Mouse (Mus musculus) thymus, adult 2 months (tissue): ENCODE data around the gene 5330417H12Rik. TPM values are rescaled to one million over a fixed set of nuclear protein-coding genes. Genes with fewer than 3 reads are reported as not detected.

Source experiments
- DNase-seq: peaks from one replicate; pipeline ENCODE4 v3.0.0; 2021
- H3K27ac ChIP-seq: fragments of 200-500 bp; 2 replicates; pipeline ENCODE4 v1.5.1; 2012; ENCODE audit warnings: low read length, control low read depth; ENCODE audit not compliant: control insufficient read depth, insufficient read depth
- H3K27me3 ChIP-seq: fragments of 200-500 bp; 2 replicates; pipeline ENCODE4 v1.6.1; 2012; ENCODE audit warnings: mild to moderate bottlenecking, low read length, moderate library complexity, mixed read lengths; ENCODE audit not compliant: control insufficient read depth, insufficient read depth
- H3K36me3 ChIP-seq: fragments of 200-500 bp; 2 replicates; pipeline ENCODE4 v1.6.1; 2012; ENCODE audit warnings: mild to moderate bottlenecking, low read length, moderate library complexity; ENCODE audit not compliant: control insufficient read depth, insufficient read depth
- H3K4me1 ChIP-seq: fragments of 200-500 bp; replicated peaks from 2 replicates; pipeline ENCODE4 v1.6.1; 2012; ENCODE audit warnings: low read length; ENCODE audit not compliant: control insufficient read depth, insufficient read depth
- H3K4me3 ChIP-seq: fragments of 200-500 bp; 2 replicates; pipeline ENCODE4 v1.5.1; 2012; ENCODE audit warnings: mild to moderate bottlenecking, low read length, control low read depth, moderate library complexity; ENCODE audit not compliant: control insufficient read depth, insufficient read depth
- CTCF ChIP-seq: fragments of 200-500 bp; IDR thresholded peaks from 2 replicates; pipeline ENCODE4 v1.5.1; 2012; ENCODE audit warnings: mild to moderate bottlenecking, control low read depth, low read length, moderate library complexity, borderline replicate concordance; ENCODE audit not compliant: control insufficient read depth, poor library complexity, insufficient read depth; ENCODE audit errors: extremely low read depth
- POLR2A ChIP-seq: fragments of 200-500 bp; IDR thresholded peaks from 2 replicates; pipeline ENCODE4 v1.6.1; 2012; ENCODE audit warnings: mild to moderate bottlenecking, low read length, control low read depth, moderate library complexity; ENCODE audit not compliant: control insufficient read depth, poor library complexity, insufficient read depth; ENCODE audit errors: extremely low read depth
- WGBS: fragments of 180-500 bp; shearing (Covaris S2); methylation state at CpG from one replicate; pipeline ENCODE4 v1.1.7; 2018; 5-methylcytosine and 5-hydroxymethylcytosine counted together
- polyA plus RNA-seq: library from polyadenylated mRNA; depleted of rRNA; stranded (reverse); fragments of >200 nt; gene quantifications from 2 replicates; pipeline ENCODE4 v1.2.3, GENCODE M21; 2012

The 5330417H12Rik gene
- polyA plus RNA-seq, 1 experiment = not detected

DNA sequence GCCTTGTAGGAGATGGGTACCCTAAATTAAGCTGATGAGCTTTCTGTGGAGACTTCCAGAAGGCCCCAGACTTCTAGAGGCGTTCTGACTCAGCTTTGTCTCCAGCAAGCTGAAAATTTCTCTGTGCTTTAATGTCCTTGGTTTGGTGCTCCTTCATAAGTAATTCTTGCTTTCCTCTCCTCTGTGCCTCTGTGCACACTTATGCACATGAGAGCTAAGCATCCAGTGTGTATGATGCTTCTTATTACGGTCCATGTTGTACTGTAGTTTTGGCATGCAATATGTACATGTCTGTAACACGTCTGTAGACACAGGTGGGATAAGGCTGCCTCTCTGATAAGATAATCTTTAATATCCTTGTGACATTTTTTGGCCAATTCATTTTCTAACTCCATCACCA, 27.0 kb downstream of the 5330417H12Rik start:
- H3K4me3 ChIP-seq = no peak overlapping the region
- 0 out of 2 replicates have a peak, but pooled peaks cover 3% of the 10 kb centered on the region for H3K27me3 ChIP-seq
- H3K36me3 ChIP-seq = no peaks in the 10 kb centered on the region
- H3K27ac ChIP-seq = no peak overlapping the region
- TF ChIP-seq CTCF (no peak), POLR2A (no peak)
- no peak for DNase-seq
- peaks cover 8% of the 10 kb centered on the region for H3K4me1 ChIP-seq
- WGBS = 97% methylated on average over 3 of the region's 3 CpGs

DNA sequence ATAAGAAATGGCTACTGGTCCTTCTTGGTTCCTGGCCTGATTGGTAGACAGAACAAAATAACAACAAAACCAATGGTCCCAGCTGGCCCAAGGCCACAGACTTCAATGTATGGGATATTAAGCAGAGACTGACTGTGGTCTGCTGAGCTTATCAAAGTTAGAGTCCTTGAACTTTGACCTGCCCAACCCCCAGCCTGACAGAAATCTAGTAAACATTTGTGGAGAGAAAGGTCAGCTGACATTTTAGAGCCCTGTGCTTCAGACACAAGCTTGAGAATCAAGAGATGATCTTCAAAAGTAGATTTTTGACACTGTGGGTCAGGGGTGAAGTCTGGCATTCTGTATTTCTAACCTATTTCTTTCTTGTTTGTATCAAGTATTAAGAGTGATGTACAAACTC, 28.2 kb downstream of the 5330417H12Rik start:
- no peaks in the 10 kb centered on the region for H3K36me3 ChIP-seq
- peaks cover 8% of the 10 kb centered on the region for H3K4me1 ChIP-seq
- DNase-seq = no peak
- no peak overlapping the region for H3K4me3 ChIP-seq
- TF ChIP-seq CTCF = no peak
- no peak for TF ChIP-seq POLR2A
- 0 out of 2 replicates have a peak, but pooled peaks cover 3% of the 10 kb centered on the region for H3K27me3 ChIP-seq
- no peak overlapping the region for H3K27ac ChIP-seq

DNA sequence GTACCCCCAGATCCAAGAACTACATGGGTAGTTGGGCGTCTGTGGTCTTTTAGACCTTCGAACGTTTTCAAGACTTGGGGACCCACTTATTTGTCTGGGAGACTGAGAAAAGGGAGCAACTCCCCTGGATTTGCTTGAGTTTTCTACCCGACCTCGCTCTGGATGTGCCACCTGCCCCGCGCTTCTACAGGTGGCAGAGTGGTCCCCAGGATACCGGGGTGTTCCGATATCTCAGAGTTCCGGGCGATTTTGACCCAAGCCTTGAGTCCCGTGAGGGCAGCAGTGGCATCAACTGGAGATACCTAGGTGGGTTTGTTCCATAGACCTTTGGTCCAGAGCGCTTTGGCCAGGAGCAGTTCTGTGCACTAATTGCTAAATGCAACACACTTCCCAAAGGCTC, 29.5 kb downstream of the 5330417H12Rik start:
- H3K4me1 ChIP-seq = peaks cover 8% of the 10 kb centered on the region
- TF ChIP-seq POLR2A (no peak), CTCF (no peak)
- DNase-seq = no peak
- no peaks in the 10 kb centered on the region for H3K36me3 ChIP-seq
- WGBS = 26% methylated on average over 13 of the region's 13 CpGs
- peak overlapping the region; percentile 48; the same call in 1 of the 2 replicates for H3K4me3 ChIP-seq
- H3K27ac ChIP-seq = no peak overlapping the region
- H3K27me3 ChIP-seq = 0 out of 2 replicates have a peak, but pooled peaks cover 3% of the 10 kb centered on the region

DNA sequence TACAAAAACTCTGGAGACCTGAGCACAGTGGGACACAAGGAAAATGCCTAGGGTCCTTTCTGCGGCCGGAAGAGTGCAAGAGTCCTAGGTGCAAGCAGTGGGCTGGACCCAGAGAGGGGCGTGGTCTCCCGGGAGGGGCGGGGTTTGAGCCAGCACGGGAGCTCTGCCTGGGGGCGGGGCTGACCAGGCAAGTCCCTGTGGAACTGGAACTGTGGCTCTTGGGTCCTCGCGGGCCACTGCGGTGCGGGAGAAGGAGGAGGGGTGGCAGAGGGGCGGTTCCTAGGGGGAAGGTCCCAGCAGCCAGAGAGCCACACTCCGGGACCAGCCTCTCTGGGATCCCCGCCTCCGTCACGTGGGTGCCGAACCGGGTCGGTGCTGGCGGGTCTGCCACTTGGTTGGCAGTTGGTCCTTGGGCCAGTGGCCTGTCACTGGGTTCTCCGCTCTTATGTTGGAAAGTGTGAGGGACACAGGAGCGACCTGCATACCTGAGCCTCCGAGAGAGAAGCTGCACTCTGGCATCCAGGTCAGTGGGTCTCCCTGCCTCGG, 30.0 kb downstream of the 5330417H12Rik start, which contains the start of gene Ppfibp2:
Ppfibp2 (plus strand) TSS at position 351 of the 546 bp plus-strand sequence.
- WGBS = 1% methylated on average over 24 of the region's 24 CpGs
- Histone ChIP-seq H3K36me3 (no peaks in the 10 kb centered on the region), H3K27me3 (0 out of 2 replicates have a peak, but pooled peaks cover 3% of the 10 kb centered on the region), H3K4me3 (peak within 1 kb of the TSS; percentile 48), H3K4me1 (peaks cover 8% of the 10 kb centered on the region), H3K27ac (peak within 1 kb of the TSS; percentile 56; the same call in 1 of the 2 replicates)
- peak; percentile 84 for DNase-seq
- TF ChIP-seq POLR2A (no peak), CTCF (no peak)

DNA sequence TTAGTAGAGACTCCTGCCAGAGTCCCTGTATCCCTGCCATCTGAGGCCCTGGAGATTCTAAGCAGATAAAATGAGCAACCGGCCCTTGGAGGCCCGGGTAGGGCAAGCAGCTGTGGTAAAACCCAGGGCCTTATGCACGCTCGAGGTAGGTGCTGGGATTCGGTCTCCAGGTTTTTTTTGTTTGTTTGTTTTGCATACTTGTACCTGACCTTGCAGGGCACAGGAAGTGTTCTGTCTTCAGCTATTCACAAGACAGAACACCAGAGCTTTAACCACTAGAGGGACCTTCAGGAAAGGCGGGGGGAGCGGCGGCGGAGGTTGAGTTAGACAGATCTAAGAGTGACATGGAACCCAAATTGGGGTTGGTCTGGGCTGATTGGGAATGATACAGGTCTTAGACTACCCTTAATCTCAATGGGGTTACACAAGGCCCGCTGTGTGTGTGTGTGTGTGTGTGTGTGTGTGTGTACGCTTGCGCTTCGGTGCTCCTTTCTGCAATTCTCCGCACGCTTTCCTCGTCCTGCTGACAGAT, 30.6 kb downstream of the 5330417H12Rik start:
- DNase-seq = peak; percentile 34
- 2% methylated on average over 16 of the region's 16 CpGs for WGBS
- no peaks in the 10 kb centered on the region for H3K36me3 ChIP-seq
- peak overlapping the region; percentile 56; the same call in 1 of the 2 replicates for H3K27ac ChIP-seq
- no peak for TF ChIP-seq POLR2A
- TF ChIP-seq CTCF = no peak
- H3K4me1 ChIP-seq = peaks cover 8% of the 10 kb centered on the region
- peak overlapping the region; percentile 48 for H3K4me3 ChIP-seq
- H3K27me3 ChIP-seq = 0 out of 2 replicates have a peak, but pooled peaks cover 3% of the 10 kb centered on the region

DNA sequence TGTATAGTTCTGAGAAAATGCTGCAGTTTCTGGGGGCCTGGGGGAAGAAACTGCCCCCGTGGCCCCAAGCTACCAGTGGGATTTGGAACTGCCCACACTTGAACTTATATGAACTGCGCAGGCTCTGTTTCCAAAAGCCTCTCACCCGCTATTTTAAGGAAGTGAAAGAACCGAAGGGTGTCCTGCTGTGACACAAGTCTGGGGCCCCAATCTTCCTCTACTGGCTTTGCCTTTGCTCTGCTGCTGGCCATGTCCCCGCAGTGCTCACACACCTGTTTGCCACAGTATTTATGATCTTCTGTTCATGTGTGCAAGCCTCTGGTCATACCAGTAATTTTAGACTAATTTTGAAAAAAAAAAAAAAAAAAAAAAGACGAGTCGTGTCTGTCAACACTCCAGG, 31.1 kb downstream of the 5330417H12Rik start:
- Histone ChIP-seq H3K4me1 (peaks cover 8% of the 10 kb centered on the region), H3K27ac (no peak overlapping the region; the same call in 1 of the 2 replicates), H3K4me3 (no peak overlapping the region), H3K27me3 (0 out of 2 replicates have a peak, but pooled peaks cover 3% of the 10 kb centered on the region), H3K36me3 (no peaks in the 10 kb centered on the region)
- TF ChIP-seq POLR2A = no peak
- no peak for TF ChIP-seq CTCF
- WGBS = 11% methylated on average over 7 of the region's 7 CpGs
- no peak for DNase-seq
